Comparison of ENCODE assay signal across 8 mouse cellular contexts in the genomic region with DNA sequence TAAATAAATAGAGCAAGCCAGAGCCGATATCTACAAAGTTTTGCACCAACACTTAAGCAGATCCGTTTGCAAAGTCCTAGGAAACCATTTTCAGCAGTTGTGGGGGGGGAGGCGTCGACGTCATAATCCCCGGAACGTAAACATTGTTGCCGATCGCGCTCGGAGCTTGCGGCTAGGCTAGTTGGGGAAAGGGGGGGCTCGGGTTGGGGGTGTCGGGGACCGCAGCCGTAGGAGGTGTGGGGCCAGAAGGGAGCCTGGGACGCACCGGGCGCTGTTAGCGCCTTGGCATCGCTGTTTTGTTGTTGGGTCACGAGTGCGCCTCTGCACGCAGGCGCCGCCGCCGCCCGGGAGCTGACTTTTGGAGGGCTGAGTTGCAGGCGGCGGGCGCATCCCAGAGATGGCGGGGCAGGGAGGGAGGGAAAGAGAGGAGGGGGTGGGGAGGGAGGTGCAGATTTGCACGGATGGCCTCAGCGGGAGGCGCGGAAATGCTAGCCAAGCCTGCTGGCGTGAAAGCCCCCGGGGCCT. TPM values are rescaled to one million over a fixed set of nuclear protein-coding genes. Genes with fewer than 3 reads are reported as not detected.
DNase-seq lines count a peak whose midpoint lies in the region; ATAC-seq and TF ChIP-seq lines count a peak whose summit lies in the region.

No protein-coding gene starts in this region.

- DNase-seq in A20 (ENCODE audit: low read depth, low spot score), result peak; percentile 84
- DNase-seq in adrenal gland, postnatal 25 days, result peak; percentile 73
- peak in 1 of 3 experiments; percentile 49 for DNase-seq in liver, embryonic 14.5 days (ENCODE audit: low read depth in 3 of 3, low spot score in 3 of 3)
- peak; percentile 86 for DNase-seq in neural tube, embryonic 10.5 days (ENCODE audit: extremely low spot score, low spot score)

- H3K4me2 ChIP-seq in embryonic facial prominence, embryonic 12.5 days (replicated peaks), result peak overlapping the region; percentile 99
- peak overlapping the region; percentile 100 for H3K4me2 ChIP-seq in heart, embryonic 12.5 days
- H3K4me2 ChIP-seq in kidney, embryonic 16.5 days (replicated peaks; ENCODE audit: low read depth, low read length), result peak overlapping the region; percentile 96
- H3K4me2 ChIP-seq in liver, embryonic 14.5 days (ENCODE audit: low read depth), result peak overlapping the region; percentile 96
- H3K4me2 ChIP-seq in stomach, embryonic 15.5 days, result peak overlapping the region; percentile 89

- H3K9me3 ChIP-seq in embryonic facial prominence, embryonic 12.5 days, result no peaks in the 10 kb centered on the region
- H3K9me3 ChIP-seq in heart, embryonic 12.5 days (replicated peaks), result no peaks in the 10 kb centered on the region
- no peaks in the 10 kb centered on the region for H3K9me3 ChIP-seq in kidney, embryonic 16.5 days (ENCODE audit: low read length)
- H3K9me3 ChIP-seq in liver, embryonic 14.5 days (ENCODE audit: control insufficient read depth, low read length), result no peaks in the 10 kb centered on the region
- no peaks in the 10 kb centered on the region for H3K9me3 ChIP-seq in stomach, embryonic 15.5 days

- peak overlapping the region; percentile 88 for H3K27ac ChIP-seq in embryonic facial prominence, embryonic 12.5 days
- peak overlapping the region; percentile 92 for H3K27ac ChIP-seq in heart, embryonic 12.5 days (ENCODE audit: poor library complexity, severe bottlenecking)
- H3K27ac ChIP-seq in kidney, embryonic 16.5 days (ENCODE audit: low read length), result peak overlapping the region; percentile 96
- H3K27ac ChIP-seq in liver, embryonic 14.5 days, result no peak overlapping the region
- H3K27ac ChIP-seq in stomach, embryonic 15.5 days, result peak overlapping the region; percentile 78

- no peaks in the 10 kb centered on the region for H3K36me3 ChIP-seq in embryonic facial prominence, embryonic 12.5 days
- no peaks in the 10 kb centered on the region for H3K36me3 ChIP-seq in heart, embryonic 12.5 days
- no peaks in the 10 kb centered on the region for H3K36me3 ChIP-seq in kidney, embryonic 16.5 days (ENCODE audit: insufficient read depth, low read length)
- no peaks in the 10 kb centered on the region for H3K36me3 ChIP-seq in liver, embryonic 14.5 days (replicated peaks; ENCODE audit: control insufficient read depth, insufficient read depth, low read depth)
- H3K36me3 ChIP-seq in stomach, embryonic 15.5 days, result no peaks in the 10 kb centered on the region

- WGBS in embryonic facial prominence, embryonic 12.5 days, result under 1% methylated on average over 37 of the region's 39 CpGs
- 0% methylated on average over 35 of the region's 39 CpGs for WGBS in heart, embryonic 12.5 days
- WGBS in kidney, embryonic 16.5 days, result under 1% methylated on average over 25 of the region's 39 CpGs
- 1% methylated on average over 38 of the region's 39 CpGs for WGBS in liver, embryonic 14.5 days (ENCODE audit: insufficient replicate concordance)
- under 1% methylated on average over 36 of the region's 39 CpGs for WGBS in stomach, embryonic 15.5 days

- peaks cover 53% of the 10 kb centered on the region for H3K4me1 ChIP-seq in embryonic facial prominence, embryonic 12.5 days
- peaks cover 57% of the 10 kb centered on the region for H3K4me1 ChIP-seq in heart, embryonic 12.5 days (replicated peaks)
- peaks cover 66% of the 10 kb centered on the region for H3K4me1 ChIP-seq in kidney, embryonic 16.5 days (ENCODE audit: insufficient read depth, low read length)
- peaks cover 10 to 24% of the 10 kb centered on the region in 2 experiments for H3K4me1 ChIP-seq in liver, embryonic 14.5 days (replicated peaks; ENCODE audit: control insufficient read depth in 2 of 2, insufficient read depth in 2 of 2, low read length in 1 of 2)
- peaks cover 10% of the 10 kb centered on the region for H3K4me1 ChIP-seq in stomach, embryonic 15.5 days

- no peak for TF ChIP-seq CTCF in liver, embryonic 14.5 days (IDR thresholded peaks at IDR 0.05; ENCODE audit: low read depth)

- H3K27me3 ChIP-seq in embryonic facial prominence, embryonic 12.5 days, result 0 out of 2 replicates have a peak, but pooled peaks cover 4% of the 10 kb centered on the region
- no peaks in the 10 kb centered on the region for H3K27me3 ChIP-seq in heart, embryonic 12.5 days (replicated peaks)
- no peaks in the 10 kb centered on the region for H3K27me3 ChIP-seq in kidney, embryonic 16.5 days (ENCODE audit: insufficient read depth, low read length)
- H3K27me3 ChIP-seq in liver, embryonic 14.5 days (ENCODE audit: control insufficient read depth, insufficient read depth, low read length), result peaks cover 13% of the 10 kb centered on the region
- no peaks in the 10 kb centered on the region for H3K27me3 ChIP-seq in stomach, embryonic 15.5 days (replicated peaks)

- peak; percentile 37 for ATAC-seq in embryonic facial prominence, embryonic 12.5 days (ENCODE audit: insufficient number of reproducible peaks, insufficient read depth, low FRiP score, low TSS enrichment)
- ATAC-seq in heart, embryonic 12.5 days (ENCODE audit: insufficient number of reproducible peaks, low FRiP score), result peak; percentile 60
- peak; percentile 57 for ATAC-seq in kidney, embryonic 16.5 days (ENCODE audit: low FRiP score, low TSS enrichment)
- peak; percentile 51 for ATAC-seq in liver, embryonic 14.5 days (ENCODE audit: insufficient read depth)
- ATAC-seq in stomach, embryonic 15.5 days (ENCODE audit: insufficient read depth, low FRiP score, low read depth), result peak; percentile 57; the same call in 1 of the 2 replicates

- peak overlapping the region; percentile 75 for H3K9ac ChIP-seq in embryonic facial prominence, embryonic 12.5 days
- peak overlapping the region; percentile 86 for H3K9ac ChIP-seq in heart, embryonic 12.5 days
- H3K9ac ChIP-seq in kidney, embryonic 16.5 days (replicated peaks; ENCODE audit: low read length), result peak overlapping the region; percentile 88
- H3K9ac ChIP-seq in liver, embryonic 14.5 days (replicated peaks), result peak overlapping the region; percentile 58
- H3K9ac ChIP-seq in stomach, embryonic 15.5 days, result peak overlapping the region; percentile 47

- no peak for TF ChIP-seq EP300 in liver, embryonic 14.5 days (IDR thresholded peaks at IDR 0.05; ENCODE audit: low read depth)

- peak overlapping the region; percentile 73 for H3K4me3 ChIP-seq in embryonic facial prominence, embryonic 12.5 days
- peak overlapping the region; percentile 70 for H3K4me3 ChIP-seq in heart, embryonic 12.5 days
- H3K4me3 ChIP-seq in kidney, embryonic 16.5 days (ENCODE audit: low read length), result peak overlapping the region; percentile 80
- peak overlapping the region; percentile 60 to 71 for H3K4me3 ChIP-seq in liver, embryonic 14.5 days (ENCODE audit: insufficient read depth in 1 of 2, low read depth in 2 of 2, low read length in 2 of 2)
- peak overlapping the region; percentile 73 for H3K4me3 ChIP-seq in stomach, embryonic 15.5 days (replicated peaks)

RNA-seq across cellular contexts. Expression of gene Kdm2b, which starts 0.6 kb away (rescaled TPM):
- total RNA-seq in adrenal gland, postnatal 25 days (2021), result 16.4 and 22.7 TPM in 2 replicates
- polyA plus RNA-seq in embryonic facial prominence, embryonic 12.5 days (2016; fragmentation: Nextera tagmentation; extraction: Ambion mirVana), result 77.9 and 84.4 TPM in 2 replicates
- polyA plus RNA-seq in heart, embryonic 12.5 days (2016; fragmentation: Nextera tagmentation; extraction: Ambion mirVana), result 38.6 and 39.8 TPM in 2 replicates
- polyA plus RNA-seq in kidney, embryonic 16.5 days (2015; fragmentation: Nextera tagmentation; extraction: Ambion mirVana), result 92.2 and 95.6 TPM in 2 replicates
- polyA plus RNA-seq in liver, embryonic 14.5 days (2012; rRNA removed), result 8.1 and 10.0 TPM in 2 replicates
- 11.7 and 12.3 TPM in 2 replicates for polyA plus RNA-seq in liver, embryonic 14.5 days (2014; fragmentation: Nextera tagmentation; extraction: Ambion mirVana)
- 29.6 and 31.7 TPM in 2 replicates for polyA plus RNA-seq in stomach, embryonic 15.5 days (2015; fragmentation: Nextera tagmentation; extraction: Ambion mirVana)

RNA-seq across cellular contexts. Expression of gene Orai1, which starts 25.8 kb away (rescaled TPM):
- 11.7 and 13.4 TPM in 2 replicates for total RNA-seq in adrenal gland, postnatal 25 days (2021)
- polyA plus RNA-seq in embryonic facial prominence, embryonic 12.5 days (2016; fragmentation: Nextera tagmentation; extraction: Ambion mirVana), result 12.3 and 14.8 TPM in 2 replicates
- polyA plus RNA-seq in heart, embryonic 12.5 days (2016; fragmentation: Nextera tagmentation; extraction: Ambion mirVana), result 22.8 and 23.3 TPM in 2 replicates
- 17.5 and 22.1 TPM in 2 replicates for polyA plus RNA-seq in kidney, embryonic 16.5 days (2015; fragmentation: Nextera tagmentation; extraction: Ambion mirVana)
- polyA plus RNA-seq in liver, embryonic 14.5 days (2012; rRNA removed), result 7.4 and 9.2 TPM in 2 replicates
- polyA plus RNA-seq in liver, embryonic 14.5 days (2014; fragmentation: Nextera tagmentation; extraction: Ambion mirVana), result 6.3 and 8.1 TPM in 2 replicates
- polyA plus RNA-seq in stomach, embryonic 15.5 days (2015; fragmentation: Nextera tagmentation; extraction: Ambion mirVana), result 20.0 and 20.3 TPM in 2 replicates

RNA-seq across cellular contexts. Expression of gene Morn3, which starts 57.8 kb away (rescaled TPM):
- not detected in 2 replicates for total RNA-seq in adrenal gland, postnatal 25 days (2021)
- polyA plus RNA-seq in embryonic facial prominence, embryonic 12.5 days (2016; fragmentation: Nextera tagmentation; extraction: Ambion mirVana), result not detected in 2 replicates
- polyA plus RNA-seq in heart, embryonic 12.5 days (2016; fragmentation: Nextera tagmentation; extraction: Ambion mirVana), result not detected in 2 replicates
- 0.56 TPM in 1 of 2 replicates, not detected in the other for polyA plus RNA-seq in kidney, embryonic 16.5 days (2015; fragmentation: Nextera tagmentation; extraction: Ambion mirVana)
- not detected in 2 replicates for polyA plus RNA-seq in liver, embryonic 14.5 days (2012; rRNA removed)
- polyA plus RNA-seq in liver, embryonic 14.5 days (2014; fragmentation: Nextera tagmentation; extraction: Ambion mirVana), result not detected in 2 replicates
- 0.54 TPM in 1 of 2 replicates, not detected in the other for polyA plus RNA-seq in stomach, embryonic 15.5 days (2015; fragmentation: Nextera tagmentation; extraction: Ambion mirVana)
